Mouse (Mus musculus): Measurements from ENCODE around the gene Colgalt1.

GRCm38 (mm10) chr8:71561401-71561800 is 49.4 kb upstream of the Colgalt1 start:
- TF ChIP-seq CTCF (conservative IDR thresholded peaks at IDR 0.05; ENCODE audit: low read length) (peak; percentile 61), POU5F1 (IDR thresholded peaks at IDR 0.05; ENCODE audit: borderline replicate concordance, low read length) (no peak)
